Mouse (Mus musculus) heart, adult 8-10 months (tissue): Measurements from ENCODE around the gene Fpr1. TPM values are rescaled to one million over a fixed set of nuclear protein-coding genes. Genes with fewer than 3 reads are reported as not detected.
A peak's percentile ranks its signal among the peaks of the same experiment; 100 is the strongest.

Experiments used
- microRNA-seq: library from miRNA; unstranded; fragments of <30 nt; microRNA quantifications from one replicate; pipeline ENCODE4 v1.2.0, GENCODE M21; 2022
- total RNA-seq, 4 experiments: library from RNA; stranded (reverse); gene quantifications; 2 replicates each; pipeline ENCODE4 v1.2.4; 2022

Gene Fpr1
- total RNA-seq, 4 experiments from 2014 or later = not detected

Small RNA genes within 50 kb of the gene (microRNA-seq; reads per million reads assigned to microRNA genes)
- not detected for gene Gm25927
- 8,706 reads per million, percentile 94 among the genes with 10 or more reads in this experiment for gene Mir125a
- 3,839 reads per million, percentile 91 among the genes with 10 or more reads in this experiment for gene Mir99b
- not detected for gene Mirlet7e

Other genes starting within 250 kb of the Fpr1 start
- gene Vmn2r90, start 180.2 kb downstream of the Fpr1 start, total RNA-seq = not detected
- 10 to 100 TPM in 2 of 4 experiments, 1 to 10 TPM in 2; 8.9 to 14.9 (median 10.6) TPM for gene Spaca6, start 56.8 kb downstream of the Fpr1 start, total RNA-seq
- gene Has1, start 28.7 kb downstream of the Fpr1 start, total RNA-seq = under 1 TPM in 3 of 4 experiments, not detected in 1; 0.57 to 0.97 (median 0.75) TPM
- under 1 TPM in 2 of 4 experiments, not detected in 2; 0.32 to 0.38 TPM for gene Fpr2, start 3.9 kb upstream of the Fpr1 start, total RNA-seq
- not detected for gene Fpr3, start 3.9 kb upstream of the Fpr1 start, total RNA-seq
- not detected for gene Fpr-rs4, start 137.8 kb upstream of the Fpr1 start, total RNA-seq
- gene Vmn2r124, start 165.5 kb upstream of the Fpr1 start, total RNA-seq = not detected
- gene Vmn2r91, start 201.1 kb upstream of the Fpr1 start, total RNA-seq = not detected